Mouse (Mus musculus): ENCODE measurements around the gene Kcnj6. TPM values are rescaled to one million over a fixed set of nuclear protein-coding genes. Genes with fewer than 3 reads are reported as not detected.

Kcnj6 gene
- polyA plus RNA-seq, 1 experiment from 2014 or later = not detected

GRCm38 (mm10) chr16:94736462-94737358 lies 260.8 kb downstream of the Kcnj6 start:
- no peaks in the 10 kb centered on the region for H3K9me3 ChIP-seq (ENCODE audit: low read length)
- no peak for ATAC-seq (ENCODE audit: low FRiP score, low TSS enrichment)
- H3K4me2 ChIP-seq (replicated peaks; ENCODE audit: low read depth, low read length) = no peak overlapping the region
- no peaks in the 10 kb centered on the region for H3K27me3 ChIP-seq (ENCODE audit: insufficient read depth, low read length)
- 77% methylated on average over 8 of the region's 8 CpGs for WGBS
- H3K4me1 ChIP-seq (ENCODE audit: insufficient read depth, low read length) = no peaks in the 10 kb centered on the region
- H3K27ac ChIP-seq (ENCODE audit: low read length) = no peak overlapping the region
- no peak overlapping the region for H3K4me3 ChIP-seq (ENCODE audit: low read length)
- H3K36me3 ChIP-seq (ENCODE audit: insufficient read depth, low read length) = no peaks in the 10 kb centered on the region
- H3K9ac ChIP-seq (replicated peaks; ENCODE audit: low read length) = no peak overlapping the region

GRCm38 (mm10) chr16:94735472-94735871 lies 262.0 kb downstream of the Kcnj6 start:
- WGBS = 67% methylated on average over 3 of the region's 3 CpGs
- Histone ChIP-seq H3K4me2 (replicated peaks; ENCODE audit: low read depth, low read length) (no peak overlapping the region), H3K4me1 (ENCODE audit: insufficient read depth, low read length) (no peaks in the 10 kb centered on the region), H3K27ac (ENCODE audit: low read length) (no peak overlapping the region), H3K9me3 (ENCODE audit: low read length) (no peaks in the 10 kb centered on the region), H3K27me3 (ENCODE audit: insufficient read depth, low read length) (no peaks in the 10 kb centered on the region), H3K9ac (replicated peaks; ENCODE audit: low read length) (no peak overlapping the region), H3K36me3 (ENCODE audit: insufficient read depth, low read length) (no peaks in the 10 kb centered on the region), H3K4me3 (ENCODE audit: low read length) (no peak overlapping the region)
- no peak for ATAC-seq (ENCODE audit: low FRiP score, low TSS enrichment)

GRCm38 (mm10) chr16:94731027-94731426 lies 266.5 kb downstream of the Kcnj6 start:
- Histone ChIP-seq H3K9ac (replicated peaks; ENCODE audit: low read length) (no peak overlapping the region), H3K27me3 (ENCODE audit: insufficient read depth, low read length) (no peaks in the 10 kb centered on the region), H3K27ac (ENCODE audit: low read length) (no peak overlapping the region), H3K4me2 (replicated peaks; ENCODE audit: low read depth, low read length) (no peak overlapping the region), H3K4me1 (ENCODE audit: insufficient read depth, low read length) (no peaks in the 10 kb centered on the region), H3K9me3 (ENCODE audit: low read length) (peaks cover 5% of the 10 kb centered on the region; the same call in 1 of the 2 replicates), H3K4me3 (ENCODE audit: low read length) (no peak overlapping the region), H3K36me3 (ENCODE audit: insufficient read depth, low read length) (no peaks in the 10 kb centered on the region)
- no peak for ATAC-seq (ENCODE audit: low FRiP score, low TSS enrichment)
- WGBS = 52% methylated on average over 12 of the region's 12 CpGs

- no peak overlapping the region for H3K27ac ChIP-seq (ENCODE audit: low read length)
- ATAC-seq (ENCODE audit: low FRiP score, low TSS enrichment) = no peak
- H3K4me1 ChIP-seq (ENCODE audit: insufficient read depth, low read length) = peaks cover 7% of the 10 kb centered on the region; the same call in 1 of the 2 replicates
- H3K4me3 ChIP-seq (ENCODE audit: low read length) = no peak overlapping the region
- H3K27me3 ChIP-seq (ENCODE audit: insufficient read depth, low read length) = no peaks in the 10 kb centered on the region
- 89% methylated on average over 6 of the region's 6 CpGs for WGBS
- no peak overlapping the region for H3K9ac ChIP-seq (replicated peaks; ENCODE audit: low read length)
- H3K36me3 ChIP-seq (ENCODE audit: insufficient read depth, low read length) = no peaks in the 10 kb centered on the region
- peaks cover 5% of the 10 kb centered on the region; the same call in 1 of the 2 replicates for H3K9me3 ChIP-seq (ENCODE audit: low read length)
- no peak overlapping the region for H3K4me2 ChIP-seq (replicated peaks; ENCODE audit: low read depth, low read length)
Observed at GRCm38 (mm10) chr16:94729236-94729635, 268.3 kb downstream of the Kcnj6 start.

- peak overlapping the region; percentile 62 for H3K9ac ChIP-seq (replicated peaks; ENCODE audit: low read length)
- H3K27me3 ChIP-seq (ENCODE audit: insufficient read depth, low read length) = no peaks in the 10 kb centered on the region
- under 1% methylated on average over 16 of the region's 18 CpGs for WGBS
- H3K36me3 ChIP-seq (ENCODE audit: insufficient read depth, low read length) = no peaks in the 10 kb centered on the region
- peaks cover 12% of the 10 kb centered on the region; the same call in 1 of the 2 replicates for H3K4me1 ChIP-seq (ENCODE audit: insufficient read depth, low read length)
- H3K27ac ChIP-seq (ENCODE audit: low read length) = no peak overlapping the region
- ATAC-seq (ENCODE audit: low FRiP score, low TSS enrichment) = 0 out of 2 replicates have a peak, but pooled peaks have one; percentile 24
- peak overlapping the region; percentile 58 for H3K4me3 ChIP-seq (ENCODE audit: low read length)
- H3K9me3 ChIP-seq (ENCODE audit: low read length) = peaks cover 5% of the 10 kb centered on the region; the same call in 1 of the 2 replicates
- H3K4me2 ChIP-seq (replicated peaks; ENCODE audit: low read depth, low read length) = peak overlapping the region; percentile 82
Observed at GRCm38 (mm10) chr16:94724747-94725211, 272.7 kb downstream of the Kcnj6 start.

- H3K4me1 ChIP-seq (ENCODE audit: insufficient read depth, low read length) = peaks cover 12% of the 10 kb centered on the region; the same call in 1 of the 2 replicates
- WGBS = under 1% methylated on average over 23 of the region's 23 CpGs
- H3K27ac ChIP-seq (ENCODE audit: low read length) = 0 out of 2 replicates have a peak overlapping the region, but pooled peaks have one; percentile 61
- peak; percentile 91 for ATAC-seq (ENCODE audit: low FRiP score, low TSS enrichment)
- H3K36me3 ChIP-seq (ENCODE audit: insufficient read depth, low read length) = no peaks in the 10 kb centered on the region
- peaks cover 3% of the 10 kb centered on the region; the same call in 1 of the 2 replicates for H3K9me3 ChIP-seq (ENCODE audit: low read length)
- H3K4me3 ChIP-seq (ENCODE audit: low read length) = peak overlapping the region; percentile 58
- peak overlapping the region; percentile 62 for H3K9ac ChIP-seq (replicated peaks; ENCODE audit: low read length)
- H3K27me3 ChIP-seq (ENCODE audit: insufficient read depth, low read length) = no peaks in the 10 kb centered on the region
- peak overlapping the region; percentile 82 for H3K4me2 ChIP-seq (replicated peaks; ENCODE audit: low read depth, low read length)
Observed at GRCm38 (mm10) chr16:94724061-94724596, 273.4 kb downstream of the Kcnj6 start.

GRCm38 (mm10) chr16:94722936-94723335 lies 274.6 kb downstream of the Kcnj6 start:
- Histone ChIP-seq H3K27ac (ENCODE audit: low read length) (no peak overlapping the region), H3K4me1 (ENCODE audit: insufficient read depth, low read length) (peaks cover 12% of the 10 kb centered on the region; the same call in 1 of the 2 replicates), H3K36me3 (ENCODE audit: insufficient read depth, low read length) (no peaks in the 10 kb centered on the region), H3K4me3 (ENCODE audit: low read length) (no peak overlapping the region), H3K9me3 (ENCODE audit: low read length) (no peaks in the 10 kb centered on the region), H3K27me3 (ENCODE audit: insufficient read depth, low read length) (no peaks in the 10 kb centered on the region), H3K4me2 (replicated peaks; ENCODE audit: low read depth, low read length) (no peak overlapping the region), H3K9ac (replicated peaks; ENCODE audit: low read length) (no peak overlapping the region)
- 81% methylated on average over 12 of the region's 12 CpGs for WGBS
- no peak for ATAC-seq (ENCODE audit: low FRiP score, low TSS enrichment)

GRCm38 (mm10) chr16:94721549-94722006 lies 275.9 kb downstream of the Kcnj6 start:
- no peaks in the 10 kb centered on the region for H3K27me3 ChIP-seq (ENCODE audit: insufficient read depth, low read length)
- H3K9me3 ChIP-seq (ENCODE audit: low read length) = peaks cover 4% of the 10 kb centered on the region
- H3K4me1 ChIP-seq (ENCODE audit: insufficient read depth, low read length) = peaks cover 12% of the 10 kb centered on the region; the same call in 1 of the 2 replicates
- ATAC-seq (ENCODE audit: low FRiP score, low TSS enrichment) = no peak
- no peak overlapping the region for H3K4me2 ChIP-seq (replicated peaks; ENCODE audit: low read depth, low read length)
- no peaks in the 10 kb centered on the region for H3K36me3 ChIP-seq (ENCODE audit: insufficient read depth, low read length)
- no peak overlapping the region for H3K4me3 ChIP-seq (ENCODE audit: low read length)
- no peak overlapping the region for H3K9ac ChIP-seq (replicated peaks; ENCODE audit: low read length)
- H3K27ac ChIP-seq (ENCODE audit: low read length) = no peak overlapping the region
- 38% methylated on average over 10 of the region's 10 CpGs for WGBS

- H3K36me3 ChIP-seq (ENCODE audit: insufficient read depth, low read length) = no peaks in the 10 kb centered on the region
- H3K9ac ChIP-seq (replicated peaks; ENCODE audit: low read length) = no peak overlapping the region
- H3K4me3 ChIP-seq (ENCODE audit: low read length) = no peak overlapping the region
- ATAC-seq (ENCODE audit: low FRiP score, low TSS enrichment) = no peak
- peaks cover 8% of the 10 kb centered on the region for H3K9me3 ChIP-seq (ENCODE audit: low read length)
- H3K27me3 ChIP-seq (ENCODE audit: insufficient read depth, low read length) = no peaks in the 10 kb centered on the region
- H3K4me2 ChIP-seq (replicated peaks; ENCODE audit: low read depth, low read length) = no peak overlapping the region
- peaks cover 12% of the 10 kb centered on the region; the same call in 1 of the 2 replicates for H3K4me1 ChIP-seq (ENCODE audit: insufficient read depth, low read length)
- 59% methylated on average over 7 of the region's 7 CpGs for WGBS
- H3K27ac ChIP-seq (ENCODE audit: low read length) = no peak overlapping the region
Observed at GRCm38 (mm10) chr16:94720476-94721153, 276.9 kb downstream of the Kcnj6 start.
